Mouse (Mus musculus): ENCODE results near the gene Lonrf3. TPM values are rescaled to one million over a fixed set of nuclear protein-coding genes. Genes with fewer than 3 reads are reported as not detected.
A peak's percentile ranks its signal among the peaks of the same experiment; 100 is the strongest.

The Lonrf3 gene
- total RNA-seq (2021): 10 to 100 TPM; 17.7 to 17.9 TPM
- long read RNA-seq, experiment 1, partial matches to known transcripts: 1 of 2 reads
- long read RNA-seq, experiment 1, other reads (novel, unspliced or antisense): 0 of 2 reads
- long read RNA-seq, experiment 2, partial matches to known transcripts: 0 of 4 reads
- long read RNA-seq, experiment 2, other reads (novel, unspliced or antisense): 1 of 4 reads

- DNase-seq (ENCODE audit: low spot score in 2 of 2): peak; percentile 49 to 77
Measured at GRCm38 (mm10) chrX:36328271-36329039, at the start of gene Lonrf3. Gene Lonrf3 (plus strand): TSS chrX:36328353.

- no peak for DNase-seq (ENCODE audit: low spot score in 2 of 2)
Measured at GRCm38 (mm10) chrX:36278750-36279149, 49.4 kb upstream of the Lonrf3 start.

- DNase-seq (ENCODE audit: low spot score in 2 of 2): peak in 1 of 2 experiments; percentile 46
Measured at GRCm38 (mm10) chrX:36311420-36311819, 16.7 kb upstream of the Lonrf3 start.

- peak; percentile 27 to 34 for DNase-seq (ENCODE audit: low spot score in 2 of 2)
Measured at GRCm38 (mm10) chrX:36327491-36328255, 480 bp upstream of the Lonrf3 start.

DNA sequence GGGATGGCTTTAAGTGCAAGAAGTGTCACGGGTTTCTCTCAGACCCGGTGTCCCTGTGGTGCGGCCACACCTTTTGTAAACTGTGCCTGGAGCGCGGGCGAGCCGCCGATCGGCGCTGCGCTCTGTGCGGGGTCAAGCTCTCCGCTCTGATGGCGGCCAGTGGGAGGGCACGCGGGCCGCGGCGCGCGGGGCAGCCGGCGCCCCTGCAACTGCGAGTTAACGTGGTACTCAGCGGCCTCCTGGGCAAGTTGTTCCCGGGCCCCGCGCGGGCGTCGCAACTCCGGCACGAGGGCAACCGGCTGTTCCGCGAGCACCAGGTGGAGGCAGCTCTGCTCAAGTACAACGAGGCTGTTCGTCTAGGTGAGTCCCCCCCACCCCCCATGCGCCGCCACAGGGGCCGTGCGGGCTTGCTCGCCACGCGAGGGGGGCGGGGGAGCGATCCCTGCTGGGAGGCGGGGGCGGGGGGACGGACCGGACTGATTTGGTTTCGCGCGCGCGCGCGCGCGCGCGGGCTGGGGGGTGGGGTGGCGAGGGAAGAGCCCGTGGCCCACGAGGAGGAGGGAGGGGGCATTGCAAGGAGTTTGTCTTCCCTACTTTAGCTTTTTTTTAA lies 992 bp downstream of the Lonrf3 start:
- DNase-seq (ENCODE audit: low spot score in 2 of 2): peak in 1 of 2 experiments; percentile 9

- DNase-seq (ENCODE audit: low spot score in 2 of 2): peak; percentile 6 to 9
Measured at GRCm38 (mm10) chrX:36329849-36330411, 1.8 kb downstream of the Lonrf3 start.

DNA sequence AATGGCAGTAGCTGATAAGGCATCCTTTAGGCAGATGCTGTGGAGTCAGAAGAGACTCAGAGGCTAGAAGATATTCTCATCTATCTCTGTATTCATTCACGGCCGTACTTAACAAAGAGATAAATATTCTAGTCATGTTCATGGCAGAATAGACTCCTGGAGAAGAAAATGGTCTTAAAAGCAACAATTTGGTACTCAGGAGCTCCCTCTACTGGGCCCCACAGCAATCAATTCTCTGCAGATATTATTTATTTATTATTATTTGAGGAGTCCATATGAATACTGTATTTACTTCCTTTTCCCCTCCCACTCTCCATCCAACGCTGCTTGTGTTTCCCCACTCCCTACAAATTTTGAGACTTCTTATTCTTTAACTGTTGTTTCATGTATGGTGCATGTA lies 24.3 kb downstream of the Lonrf3 start:
- DNase-seq (ENCODE audit: low spot score in 2 of 2): peak in 1 of 2 experiments; percentile 29

GRCm38 (mm10) chrX:36385340-36385739 lies 57.2 kb downstream of the Lonrf3 start:
- no peak for DNase-seq (ENCODE audit: low spot score in 2 of 2)

DNA sequence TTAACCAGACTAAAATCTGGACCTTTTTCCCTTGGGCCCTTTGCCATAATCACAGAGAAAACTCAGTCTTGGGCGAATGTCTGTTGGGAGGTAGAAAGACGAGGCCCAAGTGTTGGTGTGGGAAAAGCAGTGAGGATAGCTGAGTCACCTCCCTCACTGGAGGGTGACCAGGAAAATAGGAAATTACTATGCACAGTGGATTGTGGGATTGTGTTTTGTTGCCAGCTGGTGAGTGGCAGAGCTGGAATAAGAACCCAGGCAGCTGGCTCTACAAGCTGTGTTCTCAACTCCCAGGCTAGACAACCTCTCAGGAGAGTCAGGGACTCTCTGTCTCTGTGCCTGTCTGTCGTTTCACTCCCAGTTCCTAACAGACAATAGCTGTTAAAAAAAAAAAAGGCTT lies 61.8 kb downstream of the Lonrf3 start:
- peak; percentile 50 to 88 for DNase-seq (ENCODE audit: low spot score in 2 of 2)

DNA sequence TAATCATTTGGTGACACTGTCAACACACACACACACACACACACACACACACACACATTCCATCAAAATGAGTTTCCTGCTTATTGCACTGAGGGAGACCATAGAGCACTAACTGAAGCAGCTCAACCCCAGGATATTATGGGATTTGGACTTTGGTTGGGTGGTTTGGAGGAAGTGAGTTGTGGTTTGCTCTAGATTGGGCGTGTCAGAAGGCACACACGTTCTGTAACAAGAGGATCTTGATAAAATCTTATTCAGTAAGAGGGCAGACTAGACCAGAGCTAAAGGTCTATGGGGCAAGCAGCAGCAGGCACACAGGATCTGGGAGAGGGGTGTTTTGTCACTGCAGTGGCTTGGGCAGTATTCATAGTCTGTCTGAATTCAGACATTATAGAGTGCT lies 62.4 kb downstream of the Lonrf3 start:
- DNase-seq (ENCODE audit: low spot score in 2 of 2): no peak

- DNase-seq (ENCODE audit: low spot score in 2 of 2): no peak
Measured at GRCm38 (mm10) chrX:36392672-36393071, 64.5 kb downstream of the Lonrf3 start.

DNA sequence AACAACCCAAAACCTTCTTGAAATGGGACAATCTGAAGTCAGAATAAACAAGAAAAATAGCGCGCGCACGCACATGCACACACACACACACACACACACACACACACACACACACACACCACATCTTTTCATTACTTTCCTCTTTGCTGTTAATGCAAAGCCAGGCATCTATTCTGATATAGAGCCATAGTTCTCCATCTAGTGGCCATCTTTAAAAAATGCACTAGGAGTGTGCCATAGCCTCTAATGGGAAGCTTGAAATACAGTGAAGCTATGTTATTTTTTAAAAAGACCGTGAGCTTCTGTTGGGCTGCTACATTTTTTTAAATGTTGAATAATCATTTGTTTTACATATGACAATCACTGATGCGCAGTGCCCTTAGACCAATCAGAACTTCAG lies 65.1 kb downstream of the Lonrf3 start:
- DNase-seq (ENCODE audit: low spot score in 2 of 2): peak in 1 of 2 experiments; percentile 48

- no peak for DNase-seq (ENCODE audit: low spot score in 2 of 2)
Measured at GRCm38 (mm10) chrX:36400980-36401379, 72.8 kb downstream of the Lonrf3 start, which contains the start of gene Gm6268. Gene Gm6268 (plus strand): TSS chrX:36401280.

- no peak for DNase-seq (ENCODE audit: low spot score in 2 of 2)
Measured at GRCm38 (mm10) chrX:36402316-36402715, 74.2 kb downstream of the Lonrf3 start.

Small RNA genes lying within 50 kb of the gene (microRNA-seq; reads per million reads assigned to microRNA genes)
- gene Gm44485: 0 reads per million in 2 experiments

Other genes with a start within 250 kb of the Lonrf3 start
- 1 to 10 TPM; 4.1 to 4.8 TPM for gene Il13ra1, start 216.2 kb upstream of the Lonrf3 start, total RNA-seq (2021)
- gene Zcchc12, start 132.4 kb upstream of the Lonrf3 start, total RNA-seq (2021): 10 to 100 TPM; 42.7 to 43.7 TPM
- not detected for gene Gm6268, start 72.9 kb downstream of the Lonrf3 start, total RNA-seq (2021)
- gene Gm14569, start 163.5 kb downstream of the Lonrf3 start, total RNA-seq (2021): 1 to 10 TPM; 4.8 to 5.8 TPM

Measured in layer of hippocampus, postnatal 14 days (tissue).